Mouse (Mus musculus): Measurements from ENCODE around the gene Kank4.

DNA sequence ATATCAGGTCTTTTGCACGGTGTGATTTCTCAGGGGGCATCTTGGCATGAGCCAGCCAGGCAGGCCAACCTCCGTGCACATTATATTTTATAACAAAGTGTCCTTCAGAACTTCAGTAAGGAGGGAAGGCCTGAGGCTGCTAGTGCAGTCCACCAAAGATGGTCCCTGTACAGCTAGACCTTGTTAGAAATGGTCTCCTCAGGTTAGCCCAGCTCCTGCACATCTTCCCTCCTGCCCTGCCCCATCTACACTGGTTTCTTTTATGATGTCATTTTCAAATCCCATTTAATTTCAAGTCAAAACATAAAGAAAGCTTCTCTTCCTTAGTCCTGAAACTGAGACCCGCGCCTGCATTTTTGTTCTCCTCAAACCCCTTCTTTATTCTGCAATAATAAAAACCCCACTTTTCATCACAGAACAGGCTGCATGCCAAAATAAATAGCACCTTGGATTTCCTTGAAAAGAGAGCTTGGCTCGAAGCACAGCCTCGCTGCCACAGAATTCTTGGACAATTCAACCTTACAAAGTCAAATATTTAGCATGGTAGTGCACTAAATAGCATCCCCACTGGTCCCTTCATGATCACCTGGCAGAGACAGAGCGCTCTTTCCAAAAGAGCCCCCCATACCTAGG, 28.1 kb downstream of the Kank4 start:
- TF ChIP-seq CTCF (IDR thresholded peaks at IDR 0.05) (no peak), EP300 (IDR thresholded peaks at IDR 0.05) (no peak)

All from lung, postnatal 0 days (tissue).